Mouse (Mus musculus): ENCODE measurements at regions not wholly inside any gene's neighbourhood (a gene's known extent, or its start where the extent isn't known, plus 50 kb on each side); places are given as distances from the start of the nearest gene placed in this dataset.
A peak's percentile ranks its signal among the peaks of the same experiment; 100 is the strongest.
"Not testable (repeated sequence)": the region's sequence is repeated elsewhere in the genome, so short reads cannot be mapped to it uniquely, and the experiment has no call there.

- no peak for DNase-seq (ENCODE audit: low spot score in 2 of 2)
These were observed 65.4 kb downstream of the Chst1 start for GRCm38 (mm10) chr2:92664939-92665338.

GRCm38 (mm10) chr2:92667192-92667591 is 67.7 kb downstream of the Chst1 start:
- DNase-seq (ENCODE audit: low spot score in 2 of 2): no peak

GRCm38 (mm10) chr2:92667756-92668155 is 68.2 kb downstream of the Chst1 start:
- DNase-seq (ENCODE audit: low spot score in 2 of 2): no peak

- not testable (repeated sequence) for DNase-seq (ENCODE audit: low spot score in 2 of 2)
These were observed 70.0 kb downstream of the Chst1 start for GRCm38 (mm10) chr2:92669431-92670081.

GRCm38 (mm10) chr2:92671586-92671985 is 72.1 kb downstream of the Chst1 start:
- DNase-seq (ENCODE audit: low spot score in 2 of 2): no peak

GRCm38 (mm10) chr2:92672106-92672505 is 72.6 kb downstream of the Chst1 start:
- no peak for DNase-seq (ENCODE audit: low spot score in 2 of 2)

- DNase-seq (ENCODE audit: low spot score in 2 of 2): no peak
These were observed 73.7 kb downstream of the Chst1 start for GRCm38 (mm10) chr2:92673064-92673813.

- no peak for DNase-seq (ENCODE audit: low spot score in 2 of 2)
These were observed 74.4 kb downstream of the Chst1 start for GRCm38 (mm10) chr2:92673931-92674330.

- DNase-seq (ENCODE audit: low spot score in 2 of 2): peak; percentile 48 to 64
These were observed 75.7 kb downstream of the Chst1 start for GRCm38 (mm10) chr2:92675247-92675646.

GRCm38 (mm10) chr2:92678276-92678930 is 78.9 kb downstream of the Chst1 start:
- no peak for DNase-seq (ENCODE audit: low spot score in 2 of 2)

GRCm38 (mm10) chr2:92678999-92679704 is 79.6 kb downstream of the Chst1 start:
- DNase-seq (ENCODE audit: low spot score in 2 of 2): no peak

GRCm38 (mm10) chr2:92682256-92682655 is 82.7 kb downstream of the Chst1 start:
- no peak for DNase-seq (ENCODE audit: low spot score in 2 of 2)

GRCm38 (mm10) chr2:92687702-92688101 is 88.2 kb downstream of the Chst1 start:
- no peak for DNase-seq (ENCODE audit: low spot score in 2 of 2)

GRCm38 (mm10) chr2:92689203-92689602 is 89.7 kb downstream of the Chst1 start:
- DNase-seq (ENCODE audit: low spot score in 2 of 2): peak in 1 of 2 experiments; percentile 50

GRCm38 (mm10) chr2:92690304-92690703 is 90.8 kb downstream of the Chst1 start:
- DNase-seq (ENCODE audit: low spot score in 2 of 2): no peak

GRCm38 (mm10) chr2:92691438-92691837 is 91.9 kb downstream of the Chst1 start:
- DNase-seq (ENCODE audit: low spot score in 2 of 2): no peak

- DNase-seq (ENCODE audit: low spot score in 2 of 2): no peak
These were observed 93.1 kb downstream of the Chst1 start for GRCm38 (mm10) chr2:92692623-92693022.

- DNase-seq (ENCODE audit: low spot score in 2 of 2): no peak
These were observed 93.5 kb downstream of the Chst1 start for GRCm38 (mm10) chr2:92693024-92693423.

- no peak for DNase-seq (ENCODE audit: low spot score in 2 of 2)
These were observed 95.3 kb downstream of the Chst1 start for GRCm38 (mm10) chr2:92694797-92695196.

GRCm38 (mm10) chr2:92695869-92696268 is 96.4 kb downstream of the Chst1 start:
- DNase-seq (ENCODE audit: low spot score in 2 of 2): no peak

- DNase-seq (ENCODE audit: low spot score in 2 of 2): no peak
These were observed 98.2 kb downstream of the Chst1 start for GRCm38 (mm10) chr2:92697721-92698120.

GRCm38 (mm10) chr2:92699360-92699759 is 99.9 kb downstream of the Chst1 start:
- no peak for DNase-seq (ENCODE audit: low spot score in 2 of 2)
